Mouse (Mus musculus): ENCODE measurements at regions not wholly inside any gene's neighbourhood (a gene's known extent, or its start where the extent isn't known, plus 50 kb on each side); places are given as distances from the start of the nearest gene placed in this dataset.

DNA sequence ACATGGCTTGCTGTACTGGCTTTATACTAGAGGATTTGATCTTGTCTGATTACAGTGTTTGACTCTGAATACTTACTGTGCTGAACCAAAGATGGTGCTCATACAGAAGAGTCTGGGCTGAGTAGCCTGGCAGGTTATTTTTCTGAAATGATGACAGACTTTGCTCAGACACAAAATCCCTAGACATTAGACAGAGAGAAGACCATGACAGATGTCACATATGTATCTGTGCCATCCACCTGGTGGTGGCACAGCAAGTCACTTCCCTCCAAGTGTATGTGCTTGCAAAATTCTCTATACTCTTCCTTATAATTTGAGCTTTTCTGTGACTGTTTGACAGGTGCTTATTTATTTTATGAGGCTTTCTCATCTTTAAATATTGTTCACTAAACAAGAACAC lies 80.7 kb downstream of the Gm7361 start:
- no peak for DNase-seq

DNA sequence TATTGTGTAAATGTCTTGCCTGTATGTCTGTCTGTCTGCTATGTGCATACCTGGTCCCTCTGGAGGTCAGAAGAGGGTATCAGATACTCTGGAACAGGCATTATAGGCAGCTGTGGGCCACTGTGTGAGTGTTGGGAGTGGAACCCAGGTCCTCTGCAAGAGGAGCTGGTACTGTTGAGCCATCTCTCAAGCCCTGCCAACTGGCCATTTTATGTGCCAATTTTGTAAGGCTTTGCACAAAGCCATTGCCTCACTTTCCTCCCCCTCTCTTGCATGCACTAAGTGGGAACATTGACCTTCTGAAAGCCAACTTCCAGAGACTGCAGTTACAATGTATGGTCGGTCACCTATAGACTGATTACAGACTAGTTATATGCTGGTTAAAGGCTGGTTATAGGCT lies 81.8 kb downstream of the Gm7361 start:
- no peak for DNase-seq

DNA sequence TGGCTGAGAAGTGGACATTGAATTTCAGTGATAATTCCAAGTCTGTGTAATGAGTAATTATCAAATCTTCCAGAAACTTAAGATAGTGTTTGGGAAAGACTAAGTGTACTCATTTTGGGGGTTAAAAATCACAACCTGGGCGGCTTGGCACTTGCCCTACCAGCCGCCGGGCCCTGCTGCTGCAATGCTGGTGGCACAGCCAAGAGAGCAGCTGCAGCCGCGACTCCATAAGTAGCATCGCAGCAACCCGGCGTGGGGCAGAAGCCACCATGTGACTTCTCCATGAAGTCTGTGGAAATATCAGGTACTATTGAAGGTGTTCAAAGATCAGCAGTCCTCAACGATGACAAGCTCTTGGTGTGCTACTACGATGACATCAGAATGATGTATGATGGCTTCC lies 97.7 kb downstream of the Gm7361 start:
- peak; percentile 25 for DNase-seq

DNA sequence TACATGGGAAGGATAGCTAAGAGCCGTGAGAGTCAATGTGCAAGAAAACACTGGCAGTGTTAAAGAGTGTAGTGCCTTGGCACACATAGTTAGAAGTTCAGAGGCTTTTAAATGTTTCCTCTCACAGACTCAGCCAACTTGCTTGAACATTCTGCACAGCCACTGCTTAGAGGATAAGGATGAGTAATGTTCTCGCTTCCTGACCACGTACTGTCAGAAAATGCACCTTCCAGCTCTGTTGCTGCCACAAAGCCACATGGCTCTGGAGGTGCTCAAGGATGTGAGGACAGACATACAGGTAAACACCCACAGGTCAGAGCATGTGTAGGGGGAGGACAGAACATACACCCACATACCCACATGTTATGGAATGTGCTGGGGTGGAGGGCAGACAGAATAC lies 101.6 kb downstream of the Gm7361 start:
- DNase-seq = peak; percentile 54

DNA sequence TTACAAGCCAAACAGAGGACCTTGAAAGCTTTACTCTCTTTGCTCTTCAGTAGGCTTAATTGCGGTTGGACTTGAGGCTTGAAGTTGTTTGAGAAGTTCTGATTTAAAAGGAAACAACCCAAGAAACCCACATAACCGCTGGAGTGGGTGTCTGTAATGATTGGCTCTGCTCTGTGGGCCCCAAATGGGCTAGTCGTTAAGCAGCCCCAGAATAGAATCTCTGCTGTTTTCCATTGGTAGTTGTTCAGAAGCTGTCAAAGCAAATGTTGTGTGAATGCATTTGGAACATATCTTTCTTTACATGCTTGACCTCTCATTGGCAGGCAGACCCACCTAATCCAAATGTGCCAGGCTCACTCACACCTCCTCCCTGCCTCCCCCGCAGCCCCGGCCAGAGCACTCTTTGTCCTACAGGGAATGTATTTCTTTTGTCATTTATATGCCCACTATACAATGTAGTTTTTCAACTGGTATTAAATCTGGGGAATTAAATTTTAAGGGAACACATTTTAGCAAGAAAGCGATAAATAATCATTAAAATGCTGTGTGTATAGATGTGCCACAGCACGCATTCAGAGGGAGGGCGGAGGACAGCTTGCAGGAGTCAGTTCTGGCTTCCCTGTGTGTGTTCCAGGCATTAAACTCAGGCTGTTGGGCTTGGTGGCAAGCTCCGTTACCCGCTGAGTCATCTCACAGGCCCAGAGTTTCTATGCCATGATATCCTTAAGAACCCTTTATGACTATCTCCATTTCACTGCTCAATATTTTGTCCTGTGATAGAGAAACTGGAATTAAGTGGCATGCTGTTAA lies 116.9 kb downstream of the Gm7361 start:
- DNase-seq = peak; percentile 36

DNA sequence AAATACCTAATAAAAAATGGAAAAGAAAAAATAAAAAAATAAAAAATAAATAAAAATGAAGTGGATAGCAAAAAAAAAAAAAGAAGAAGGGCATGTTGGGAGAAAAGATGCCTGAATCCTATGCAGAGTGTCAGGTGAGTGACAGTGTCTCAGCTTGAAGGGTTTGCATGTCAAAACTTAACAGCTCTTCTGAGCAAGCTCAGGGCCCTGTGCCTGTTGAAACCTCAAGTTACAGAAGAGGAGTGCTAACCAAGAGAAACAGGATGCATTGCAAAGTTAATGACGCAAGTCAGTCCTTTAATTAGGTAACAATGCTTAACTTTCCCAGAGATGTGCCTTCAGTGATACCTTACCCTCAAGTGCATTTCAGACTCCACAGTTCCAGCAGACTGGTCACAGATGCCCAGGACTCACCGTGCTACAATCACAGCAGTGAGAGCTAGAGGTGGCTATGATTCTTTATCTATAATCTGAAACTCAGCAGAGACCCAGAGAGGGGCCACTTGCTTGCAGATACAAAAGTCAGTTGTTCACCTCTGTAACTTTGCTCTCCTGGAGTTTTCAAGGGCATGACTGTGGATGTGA lies 149.7 kb downstream of the Gm7361 start:
- no peak for DNase-seq

DNA sequence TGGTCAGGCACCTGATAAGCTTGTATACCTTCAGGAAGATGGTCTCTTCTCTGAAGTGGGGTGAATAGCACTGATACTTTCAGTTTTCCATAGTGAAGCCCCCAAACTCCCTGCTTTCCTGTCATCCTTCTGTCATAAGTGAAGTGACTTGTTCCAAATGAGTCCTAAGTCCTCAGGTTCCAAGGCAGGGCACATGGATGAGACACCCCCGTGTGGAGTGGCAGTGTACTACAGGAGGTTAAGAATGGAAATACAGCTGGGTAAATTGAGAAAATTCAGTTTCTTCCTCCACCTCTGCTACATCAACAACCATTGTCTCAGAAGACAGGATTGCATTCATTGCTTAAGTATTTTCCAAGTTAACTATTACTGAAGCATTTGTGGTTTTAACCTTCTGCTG lies 155.7 kb downstream of the Gm7361 start:
- no peak for DNase-seq

DNA sequence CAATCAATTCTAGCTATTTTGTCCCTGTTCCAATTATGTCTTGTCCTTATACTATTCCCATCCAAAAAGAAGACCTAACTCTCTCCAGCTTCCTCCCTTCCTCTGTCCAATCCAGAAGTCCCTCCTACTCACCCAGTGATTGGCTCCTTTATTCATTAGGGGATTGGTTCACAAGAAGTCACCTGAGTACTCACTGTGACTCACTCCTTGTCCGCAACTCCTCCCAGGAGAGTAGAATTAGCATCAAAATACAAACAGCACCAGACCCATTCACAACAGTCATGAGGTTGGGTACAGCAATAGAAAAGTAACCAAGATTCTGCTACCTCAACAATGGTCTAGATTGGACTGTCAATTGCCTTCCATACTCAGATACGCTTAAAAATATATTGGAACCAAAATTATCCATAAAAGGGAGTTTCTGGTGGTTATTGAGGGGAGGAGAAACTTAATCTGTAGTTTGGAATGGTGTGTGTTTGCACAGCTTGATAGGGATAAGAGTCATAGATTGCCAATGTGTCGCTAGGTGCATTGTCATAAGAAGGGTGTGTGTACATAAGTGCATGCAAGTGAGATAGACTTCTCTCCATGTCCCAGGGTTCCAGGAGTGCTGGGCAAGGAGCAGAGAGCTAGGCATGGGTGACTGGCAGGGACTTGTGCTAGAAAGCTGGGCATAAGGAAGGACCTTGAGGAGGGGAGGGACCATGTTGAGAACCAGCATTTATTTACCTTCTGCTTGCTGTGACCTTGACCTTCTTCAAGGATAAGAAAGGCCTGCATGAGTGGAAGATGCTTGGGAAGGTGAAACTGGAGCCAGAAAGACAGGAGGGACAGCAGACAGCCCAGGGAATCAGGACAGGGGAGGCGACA lies 187.1 kb downstream of the Gm7361 start:
- DNase-seq = no peak

DNA sequence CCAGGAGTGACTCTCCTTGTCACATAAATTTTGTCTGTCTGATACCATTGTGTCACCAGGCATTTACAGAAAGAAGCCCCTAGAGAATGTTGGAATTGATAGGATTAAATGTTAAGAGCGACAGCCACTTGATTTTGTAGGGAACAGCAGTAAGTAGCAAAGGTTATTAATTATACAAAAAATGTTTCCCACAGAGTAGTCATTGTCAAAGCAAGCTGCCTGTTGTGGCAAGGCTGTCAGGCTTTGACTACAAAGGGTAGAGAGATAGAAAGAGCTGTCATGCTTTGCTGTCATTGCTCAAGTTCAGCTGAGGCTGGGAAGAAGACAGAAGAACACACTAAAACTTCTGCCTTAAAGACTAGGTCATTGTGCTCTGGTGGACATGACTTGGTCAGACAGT lies 193.8 kb downstream of the Gm7361 start:
- peak; percentile 43 for DNase-seq

DNA sequence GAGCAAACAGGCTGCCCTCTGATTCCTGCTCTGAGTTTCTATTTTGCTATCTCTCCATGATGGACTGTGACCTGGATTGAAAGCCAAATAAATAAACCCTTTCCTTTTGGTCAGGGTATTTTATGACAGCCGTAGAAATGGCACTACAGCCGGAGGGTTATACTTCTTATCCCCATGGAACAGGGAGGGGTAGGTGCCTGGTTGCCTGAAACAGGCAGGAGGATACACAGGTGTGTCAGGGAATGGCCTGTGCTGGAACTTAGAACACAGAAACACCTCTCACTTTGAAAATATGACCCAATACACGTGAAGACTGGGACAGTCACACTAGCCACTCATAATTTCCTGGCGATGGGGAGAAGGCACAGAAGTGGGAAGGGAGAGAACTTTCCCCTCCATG lies 200.1 kb downstream of the Gm7361 start:
- peak; percentile 31 for DNase-seq

DNA sequence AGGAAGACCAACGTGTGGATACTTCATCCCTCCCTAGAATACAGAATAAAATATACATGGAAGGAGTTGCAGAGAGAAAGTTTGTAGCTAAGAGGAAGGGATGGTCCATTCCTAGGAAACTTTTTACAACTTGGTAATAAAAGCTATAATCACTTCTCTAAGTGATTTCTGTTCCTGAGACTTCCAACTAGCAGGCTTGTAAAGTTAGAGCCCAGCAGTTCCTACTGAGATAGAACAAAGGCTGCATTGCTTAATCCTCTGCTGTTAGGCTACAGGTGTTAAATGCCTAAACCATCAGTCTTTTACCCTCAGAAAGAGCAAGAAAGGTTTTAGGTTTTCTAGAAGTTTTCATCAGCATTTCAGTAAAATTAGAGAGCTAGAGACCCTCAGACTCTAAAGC lies 209.2 kb downstream of the Gm7361 start:
- no peak for DNase-seq

DNA sequence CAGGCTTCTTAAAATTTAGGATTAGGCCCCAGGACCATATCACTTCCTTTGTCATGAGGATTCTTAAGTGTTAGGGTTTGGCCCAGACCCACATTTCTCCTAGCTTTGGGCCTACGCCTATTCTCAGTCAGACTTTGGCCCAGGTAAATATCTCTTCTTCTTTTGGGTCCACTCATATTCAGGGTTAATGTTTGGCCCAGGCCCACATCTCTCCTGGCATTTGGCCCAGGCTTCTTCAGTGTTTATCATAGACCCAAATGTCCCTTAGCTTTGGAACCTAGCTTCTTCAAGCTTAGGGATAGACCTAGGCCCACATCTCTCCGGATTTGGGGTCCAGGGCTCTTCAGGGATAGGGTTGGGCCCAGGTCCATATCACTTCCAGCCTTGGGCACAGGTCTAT lies 228.2 kb downstream of the Gm7361 start:
- no peak for DNase-seq

DNA sequence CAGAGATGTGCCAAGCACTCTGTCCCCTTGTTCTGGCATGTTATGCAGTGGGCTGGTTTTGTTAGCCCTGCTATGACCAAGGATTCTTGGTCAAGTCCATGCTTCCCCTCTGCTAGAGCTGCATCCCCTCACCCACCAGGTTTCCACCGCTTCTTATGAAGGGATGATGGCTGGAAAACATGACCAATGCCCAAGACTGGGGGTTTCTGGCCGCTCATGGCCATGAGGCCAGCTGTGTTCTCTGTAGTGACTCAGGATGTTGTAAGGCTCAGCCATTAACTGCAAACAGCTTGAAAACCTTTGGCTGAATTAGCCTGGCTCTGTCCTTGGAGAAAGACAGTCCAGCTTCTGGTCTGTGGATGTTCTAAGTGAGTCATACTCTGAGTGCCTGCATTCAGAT lies 236.5 kb downstream of the Gm7361 start:
- DNase-seq = peak; percentile 64

DNA sequence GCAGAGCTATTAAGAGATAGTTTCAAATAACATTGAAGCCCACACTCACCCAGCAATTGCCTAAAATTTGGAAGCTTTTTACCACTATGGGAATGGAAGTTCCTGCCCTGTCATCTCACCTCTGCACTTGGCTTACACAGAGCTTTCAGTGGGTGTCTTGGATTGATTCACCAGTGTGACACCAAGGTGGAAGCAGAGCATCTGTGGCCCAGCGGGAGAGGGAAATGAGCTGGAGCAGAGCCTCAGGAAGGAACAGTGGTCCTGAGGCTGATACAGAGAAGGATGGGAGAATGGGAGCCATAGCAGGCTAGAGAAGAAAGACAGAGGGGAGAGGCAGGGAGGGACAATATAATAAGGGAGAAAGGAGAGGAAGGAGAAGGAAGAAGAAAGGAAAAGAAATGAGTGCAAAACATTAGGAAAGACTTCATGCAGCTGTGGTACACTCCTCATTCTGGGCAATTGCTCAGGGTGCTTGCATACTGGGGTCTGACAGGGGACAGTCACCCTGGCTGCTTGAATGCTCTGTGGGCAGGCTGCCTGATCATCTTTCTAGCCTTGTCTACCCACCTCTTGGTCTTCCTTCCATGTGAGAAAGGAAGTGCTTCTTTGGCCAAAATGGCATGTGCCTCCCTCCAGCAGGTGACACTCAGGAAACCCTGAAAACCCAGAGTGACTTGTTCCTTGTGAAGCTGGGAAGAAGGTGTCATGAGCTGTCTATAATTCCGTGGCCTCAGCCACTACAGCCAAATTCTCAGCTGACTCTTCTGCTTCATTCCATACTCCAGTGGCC lies 240.3 kb downstream of the Gm7361 start:
- no peak for DNase-seq

DNA sequence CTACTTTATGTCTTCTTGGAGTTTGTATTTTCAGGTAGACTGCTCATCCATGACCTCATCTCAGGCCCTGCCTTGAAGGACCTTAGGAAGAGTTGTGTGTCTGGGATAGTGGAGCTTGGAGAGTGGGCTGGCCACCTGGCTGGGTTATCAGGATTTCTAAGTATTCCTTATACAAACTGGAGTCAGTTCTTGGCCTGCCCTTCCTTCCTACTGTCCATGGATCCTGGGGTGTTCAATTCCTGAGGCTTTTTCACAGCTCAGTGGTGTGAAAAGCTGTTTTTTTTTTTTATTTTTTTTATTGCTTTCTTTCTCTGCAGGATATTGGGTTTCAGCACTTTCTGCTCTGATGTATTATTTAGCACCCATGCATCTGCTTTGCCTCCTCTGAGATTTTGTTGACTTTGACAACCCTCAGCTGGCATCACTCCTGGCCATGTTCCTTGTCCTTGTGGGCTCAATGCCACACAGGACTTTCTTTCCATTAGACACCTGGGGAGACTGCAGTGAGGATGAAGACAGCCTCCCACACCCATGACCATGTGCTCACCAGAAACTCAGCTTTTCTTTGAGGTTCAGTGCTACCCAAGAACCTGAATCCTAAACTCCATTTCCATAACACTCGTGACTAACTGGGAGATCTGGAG lies 252.2 kb downstream of the Gm7361 start:
- DNase-seq = peak; percentile 67

DNA sequence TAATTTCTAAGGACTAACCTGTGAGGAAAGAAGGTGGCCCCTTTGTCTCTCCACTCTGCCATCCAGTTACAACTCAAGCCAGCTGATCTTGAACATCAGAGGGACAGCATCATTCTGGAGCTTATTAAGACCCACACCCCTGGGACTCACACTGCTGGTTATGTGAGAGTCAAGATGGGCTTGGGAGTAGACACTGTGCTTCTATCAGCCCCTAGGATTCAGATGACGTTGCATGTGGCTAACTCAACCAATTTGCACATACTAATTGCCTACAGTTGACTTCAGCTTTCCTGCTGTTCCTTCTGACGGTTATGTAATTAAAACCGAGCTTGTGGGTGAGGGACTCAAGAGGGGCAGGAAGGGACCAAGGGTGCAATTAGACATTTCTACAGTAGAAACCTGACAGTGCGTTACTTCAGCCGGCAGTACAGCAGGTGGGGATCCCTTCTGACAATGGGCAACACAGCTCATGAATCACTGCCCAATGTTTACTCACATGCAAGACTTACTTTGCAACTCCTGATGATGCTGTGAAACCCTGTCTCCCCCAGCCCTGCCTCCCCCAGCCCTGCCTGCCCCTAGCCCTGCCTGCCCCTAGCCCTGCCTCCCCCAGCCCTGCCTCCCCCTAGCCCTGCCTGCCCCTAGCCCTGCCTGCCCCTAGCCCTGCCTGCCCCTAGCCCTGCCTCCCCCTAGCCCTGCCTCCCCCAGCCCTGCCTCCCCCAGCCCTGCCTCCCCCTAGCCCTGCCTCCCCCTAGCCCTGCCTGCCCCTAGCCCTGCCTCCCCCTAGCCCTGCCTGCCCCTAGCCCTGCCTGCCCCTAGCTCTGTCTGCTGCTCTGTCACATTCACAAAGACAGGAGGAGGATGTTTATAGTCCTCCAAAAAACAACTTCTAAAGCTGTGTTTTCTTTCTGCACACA lies 255.8 kb downstream of the Gm7361 start:
- peak; percentile 85 for DNase-seq

DNA sequence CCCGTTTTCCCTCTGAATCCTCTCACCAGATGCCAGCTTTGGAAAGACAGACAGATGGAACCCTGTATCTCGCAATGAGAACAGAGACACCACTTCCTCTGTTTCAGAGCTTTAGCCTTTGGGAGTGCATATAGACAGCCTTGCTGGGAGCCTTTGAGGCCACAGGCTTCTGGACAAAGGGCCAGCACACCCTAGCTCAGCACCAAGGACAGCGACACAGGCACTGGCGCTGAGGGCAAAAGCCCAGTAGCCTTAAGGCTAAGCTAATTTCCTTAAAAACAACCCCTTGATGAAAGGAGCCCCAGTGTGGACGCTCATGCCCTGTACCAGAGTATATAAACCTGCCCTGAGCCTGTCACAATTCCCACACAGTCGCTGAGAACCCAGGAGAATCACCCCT lies 278.1 kb downstream of the Gm7361 start:
- DNase-seq = peak; percentile 49

DNA sequence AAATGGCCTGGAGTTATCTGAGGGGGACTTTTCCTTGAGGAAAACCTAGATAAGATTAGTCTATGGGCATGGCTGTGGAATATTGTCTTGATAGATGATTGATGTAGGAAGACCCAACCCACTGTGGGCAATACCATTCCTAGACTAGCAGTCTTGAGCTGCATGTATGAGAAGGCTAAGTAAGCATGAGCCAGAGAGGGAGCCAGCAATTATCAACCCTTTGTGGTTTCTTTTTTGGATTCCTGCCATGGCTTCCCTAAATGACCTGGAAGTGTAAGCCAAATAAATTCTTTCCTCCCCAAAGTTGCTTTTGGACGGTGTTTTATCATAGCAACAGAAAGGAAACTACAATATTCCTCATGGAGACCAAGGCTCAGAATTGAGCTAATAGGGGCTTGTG lies 253.7 kb upstream of the Dpp6 start:
- no peak for DNase-seq

DNA sequence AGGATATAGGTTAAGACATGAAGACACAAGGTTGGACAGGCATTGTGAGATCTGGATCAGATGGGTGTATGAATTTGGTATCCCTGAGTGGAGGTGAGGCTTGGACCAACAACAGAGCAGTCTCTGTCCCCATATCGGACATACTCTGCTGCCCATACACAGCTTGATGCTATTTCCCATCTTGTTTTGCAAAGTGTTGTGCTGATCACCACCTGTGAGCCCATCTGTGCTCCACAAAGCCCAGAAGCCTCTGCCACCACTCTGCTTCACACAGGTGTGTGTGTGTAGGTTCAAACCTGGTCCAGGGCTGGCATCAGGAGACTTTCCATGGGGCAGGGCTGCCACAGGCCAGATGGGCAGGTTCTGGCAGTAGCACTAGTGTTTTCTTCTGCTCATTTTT lies 252.9 kb upstream of the Dpp6 start:
- DNase-seq = no peak

DNA sequence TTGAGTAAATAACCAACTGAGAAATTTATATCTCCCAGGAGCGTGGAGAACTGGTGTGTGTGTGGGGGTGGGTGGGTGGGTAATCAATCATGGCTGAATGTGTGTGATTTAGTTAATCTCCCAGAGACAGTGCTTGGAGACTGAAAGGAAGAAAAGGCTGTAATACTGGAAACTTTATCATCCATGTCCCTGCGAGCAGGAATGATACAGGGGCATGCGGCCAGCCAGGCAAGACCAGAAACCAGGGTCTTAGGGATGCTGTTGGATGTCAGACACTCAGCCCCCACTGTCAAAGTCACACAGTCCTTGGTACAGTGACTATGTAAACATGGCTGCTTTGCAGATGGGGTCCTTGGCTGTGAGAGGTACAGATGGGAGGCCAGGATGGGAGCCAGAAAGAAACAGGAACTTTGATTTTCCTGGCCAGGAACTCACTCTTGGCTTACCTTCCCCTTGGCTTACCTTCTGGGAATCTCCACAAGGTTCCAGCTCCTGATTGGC lies 244.3 kb upstream of the Dpp6 start:
- no peak for DNase-seq

DNA sequence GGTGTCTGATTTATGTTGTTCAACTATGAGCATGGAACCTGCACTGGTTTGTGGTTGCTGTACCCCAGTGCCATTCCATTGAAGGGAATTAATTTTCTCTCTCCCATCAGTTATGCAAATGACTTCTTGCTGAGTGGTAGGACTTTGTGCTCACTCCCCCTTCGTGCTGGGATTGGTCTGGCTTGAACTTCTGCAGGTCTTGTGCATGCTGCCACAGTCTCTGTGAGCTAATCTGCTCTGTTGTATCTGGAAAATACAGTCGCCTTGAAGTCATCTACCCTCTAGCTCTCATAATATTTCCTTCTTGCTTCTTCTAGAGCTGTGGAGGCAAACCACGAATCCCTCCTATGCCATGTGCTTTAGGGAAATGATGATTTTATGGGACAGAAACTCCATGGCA lies 243.6 kb upstream of the Dpp6 start:
- no peak for DNase-seq
